Mouse (Mus musculus): Measurements from ENCODE around the gene Uqcrc1. TPM values are rescaled to one million over a fixed set of nuclear protein-coding genes. Genes with fewer than 3 reads are reported as not detected.

Gene Uqcrc1
- polyA plus RNA-seq, 1 experiment from 2014 or later: 707 TPM

DNA sequence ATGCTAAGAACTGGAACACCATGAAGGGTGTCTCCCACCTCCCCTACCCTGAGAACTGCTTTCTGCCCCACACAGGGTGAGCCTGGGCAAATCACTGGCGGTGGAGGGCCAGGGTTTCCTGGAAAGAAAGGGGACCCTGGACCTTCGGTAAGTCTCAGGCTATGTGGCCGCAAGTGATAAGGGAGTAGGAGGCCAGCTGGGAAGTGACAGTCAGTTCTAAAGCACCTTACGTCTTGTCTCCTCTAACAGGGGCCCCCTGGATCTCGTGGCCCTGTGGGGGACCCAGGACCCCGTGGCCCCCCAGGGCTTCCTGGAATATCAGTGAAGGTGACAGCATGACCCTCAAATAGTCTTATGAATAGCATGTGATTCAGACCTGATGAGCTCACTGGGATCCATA, 27.9 kb downstream of the Uqcrc1 start:
- Histone ChIP-seq H3K27ac (ENCODE audit: low read depth, low read length) (no peak overlapping the region), H3K9ac (ENCODE audit: low read depth, low read length) (no peak overlapping the region), H3K4me2 (no peak overlapping the region), H3K9me3 (replicated peaks; ENCODE audit: control insufficient read depth, low read length) (no peaks in the 10 kb centered on the region), H3K4me1 (ENCODE audit: control insufficient read depth, insufficient read depth, low read length) (no peaks in the 10 kb centered on the region), H3K4me3 (ENCODE audit: low read depth, low read length) (no peak overlapping the region), H3K36me3 (ENCODE audit: control insufficient read depth, insufficient read depth, low read length) (no peaks in the 10 kb centered on the region), H3K27me3 (ENCODE audit: control insufficient read depth, insufficient read depth, low read length) (peaks cover 5% of the 10 kb centered on the region; the same call in 1 of the 2 replicates)
- no peak for ATAC-seq (replicated peaks; ENCODE audit: insufficient number of reproducible peaks, low FRiP score, low TSS enrichment)
- WGBS (ENCODE audit: insufficient replicate concordance): 65% methylated on average over 6 of the region's 6 CpGs

DNA sequence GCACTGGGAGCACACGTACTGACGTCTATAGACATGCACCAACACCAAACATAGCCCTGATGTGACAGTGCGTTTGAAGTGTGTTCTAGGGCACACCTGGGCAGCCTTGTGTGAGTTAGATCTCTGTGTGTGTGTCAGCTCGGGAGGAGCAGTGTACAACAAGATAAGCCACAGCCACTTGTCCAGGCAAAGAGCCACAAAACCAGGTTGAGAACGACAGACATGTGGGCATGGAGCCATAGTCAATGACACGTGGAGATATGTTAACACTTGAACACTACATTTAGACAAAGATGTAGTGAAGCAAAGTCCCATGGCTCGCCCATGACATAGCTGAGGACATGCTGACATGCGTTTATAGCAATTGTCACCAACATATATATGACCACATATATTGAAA, 34.2 kb downstream of the Uqcrc1 start:
- H3K4me1 ChIP-seq (ENCODE audit: control insufficient read depth, insufficient read depth, low read length): no peaks in the 10 kb centered on the region
- H3K4me2 ChIP-seq: no peak overlapping the region
- no peaks in the 10 kb centered on the region for H3K36me3 ChIP-seq (ENCODE audit: control insufficient read depth, insufficient read depth, low read length)
- no peak overlapping the region for H3K9ac ChIP-seq (ENCODE audit: low read depth, low read length)
- no peak overlapping the region for H3K4me3 ChIP-seq (ENCODE audit: low read depth, low read length)
- H3K27me3 ChIP-seq (ENCODE audit: control insufficient read depth, insufficient read depth, low read length): no peaks in the 10 kb centered on the region
- ATAC-seq (replicated peaks; ENCODE audit: insufficient number of reproducible peaks, low FRiP score, low TSS enrichment): no peak
- WGBS (ENCODE audit: insufficient replicate concordance): 72% methylated on average over 8 of the region's 8 CpGs
- no peaks in the 10 kb centered on the region for H3K9me3 ChIP-seq (replicated peaks; ENCODE audit: control insufficient read depth, low read length)
- H3K27ac ChIP-seq (ENCODE audit: low read depth, low read length): no peak overlapping the region

DNA sequence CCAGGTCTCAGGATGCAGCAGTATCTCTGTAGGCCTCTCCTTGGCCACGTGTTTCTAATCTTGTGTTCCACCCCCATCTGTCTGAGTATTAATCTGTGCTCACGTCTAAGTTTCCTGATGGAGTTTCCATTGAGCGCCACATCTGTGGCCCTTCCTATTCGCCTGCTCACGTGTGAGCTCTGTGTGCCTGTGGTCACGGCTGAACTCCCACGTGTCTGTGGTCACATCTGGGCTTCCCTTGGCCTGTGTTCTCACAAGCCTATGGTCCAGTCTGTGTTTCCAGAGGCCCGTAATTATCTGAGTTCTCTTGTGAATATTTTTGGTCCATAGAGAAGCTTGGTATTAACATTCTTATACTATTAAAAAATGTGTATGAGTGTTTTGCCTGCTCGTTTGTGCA, 40.0 kb downstream of the Uqcrc1 start:
- Histone ChIP-seq H3K27me3 (ENCODE audit: control insufficient read depth, insufficient read depth, low read length) (no peaks in the 10 kb centered on the region), H3K4me2 (no peak overlapping the region), H3K9me3 (replicated peaks; ENCODE audit: control insufficient read depth, low read length) (no peaks in the 10 kb centered on the region), H3K4me3 (ENCODE audit: low read depth, low read length) (no peak overlapping the region), H3K4me1 (ENCODE audit: control insufficient read depth, insufficient read depth, low read length) (no peaks in the 10 kb centered on the region), H3K36me3 (ENCODE audit: control insufficient read depth, insufficient read depth, low read length) (no peaks in the 10 kb centered on the region), H3K9ac (ENCODE audit: low read depth, low read length) (no peak overlapping the region), H3K27ac (ENCODE audit: low read depth, low read length) (no peak overlapping the region)
- ATAC-seq (replicated peaks; ENCODE audit: insufficient number of reproducible peaks, low FRiP score, low TSS enrichment): no peak
- WGBS (ENCODE audit: insufficient replicate concordance): 73% methylated on average over 9 of the region's 9 CpGs

DNA sequence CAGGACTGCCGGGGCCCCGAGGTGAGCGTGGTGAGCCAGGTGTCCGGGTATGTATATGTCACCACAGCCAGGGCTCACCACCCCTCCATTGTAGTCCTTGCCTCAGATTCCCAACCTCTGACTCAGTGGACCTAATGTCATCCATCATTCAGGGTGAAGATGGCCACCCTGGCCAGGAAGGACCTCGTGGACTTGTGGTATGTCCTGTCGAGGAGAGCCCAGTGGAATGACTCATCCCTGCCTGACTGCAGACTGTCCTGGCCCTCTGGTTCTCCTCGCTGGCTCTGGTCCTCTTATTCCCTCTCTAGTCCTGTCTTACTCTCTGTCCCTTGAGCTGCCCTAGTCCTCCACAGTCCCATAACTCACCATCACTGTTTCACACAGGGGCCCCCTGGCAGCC, 41.5 kb downstream of the Uqcrc1 start:
- 71% methylated on average over 7 of the region's 7 CpGs for WGBS (ENCODE audit: insufficient replicate concordance)
- Histone ChIP-seq H3K4me1 (ENCODE audit: control insufficient read depth, insufficient read depth, low read length) (no peaks in the 10 kb centered on the region), H3K4me3 (ENCODE audit: low read depth, low read length) (no peak overlapping the region), H3K9me3 (replicated peaks; ENCODE audit: control insufficient read depth, low read length) (no peaks in the 10 kb centered on the region), H3K27me3 (ENCODE audit: control insufficient read depth, insufficient read depth, low read length) (no peaks in the 10 kb centered on the region), H3K36me3 (ENCODE audit: control insufficient read depth, insufficient read depth, low read length) (no peaks in the 10 kb centered on the region), H3K4me2 (no peak overlapping the region), H3K27ac (ENCODE audit: low read depth, low read length) (no peak overlapping the region), H3K9ac (ENCODE audit: low read depth, low read length) (no peak overlapping the region)
- ATAC-seq (replicated peaks; ENCODE audit: insufficient number of reproducible peaks, low FRiP score, low TSS enrichment): no peak

DNA sequence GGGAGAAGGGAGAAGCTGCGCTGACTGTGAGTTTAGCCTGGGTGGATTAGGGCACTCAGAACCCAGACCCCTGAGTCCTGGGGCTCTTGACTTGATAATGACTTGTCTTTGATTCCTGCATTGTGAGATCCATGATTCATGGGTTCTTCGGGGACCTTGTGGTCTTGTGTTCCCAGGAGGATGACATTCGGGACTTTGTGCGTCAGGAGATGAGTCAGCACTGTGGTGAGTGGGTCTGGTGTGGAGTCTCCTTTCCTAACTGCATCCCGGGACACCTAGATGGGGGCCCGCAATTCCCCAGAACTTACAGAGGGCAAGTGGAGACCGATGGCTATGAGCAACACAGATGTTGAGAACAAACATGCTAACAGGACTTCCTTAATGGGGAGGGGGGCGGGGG, 46.1 kb downstream of the Uqcrc1 start:
- Histone ChIP-seq H3K27ac (ENCODE audit: low read depth, low read length) (no peak overlapping the region), H3K36me3 (ENCODE audit: control insufficient read depth, insufficient read depth, low read length) (no peaks in the 10 kb centered on the region), H3K4me2 (no peak overlapping the region), H3K9ac (ENCODE audit: low read depth, low read length) (no peak overlapping the region), H3K9me3 (replicated peaks; ENCODE audit: control insufficient read depth, low read length) (no peaks in the 10 kb centered on the region), H3K4me3 (ENCODE audit: low read depth, low read length) (no peak overlapping the region), H3K4me1 (ENCODE audit: control insufficient read depth, insufficient read depth, low read length) (no peaks in the 10 kb centered on the region), H3K27me3 (ENCODE audit: control insufficient read depth, insufficient read depth, low read length) (no peaks in the 10 kb centered on the region)
- WGBS (ENCODE audit: insufficient replicate concordance): 78% methylated on average over 8 of the region's 8 CpGs
- ATAC-seq (replicated peaks; ENCODE audit: insufficient number of reproducible peaks, low FRiP score, low TSS enrichment): no peak

- no peak for ATAC-seq (replicated peaks; ENCODE audit: insufficient number of reproducible peaks, low FRiP score, low TSS enrichment)
- H3K4me1 ChIP-seq (ENCODE audit: control insufficient read depth, insufficient read depth, low read length): peaks cover 4% of the 10 kb centered on the region
- no peak overlapping the region for H3K4me3 ChIP-seq (ENCODE audit: low read depth, low read length)
- no peak overlapping the region for H3K4me2 ChIP-seq
- no peaks in the 10 kb centered on the region for H3K36me3 ChIP-seq (ENCODE audit: control insufficient read depth, insufficient read depth, low read length)
- no peaks in the 10 kb centered on the region for H3K9me3 ChIP-seq (replicated peaks; ENCODE audit: control insufficient read depth, low read length)
- no peaks in the 10 kb centered on the region for H3K27me3 ChIP-seq (ENCODE audit: control insufficient read depth, insufficient read depth, low read length)
- H3K27ac ChIP-seq (ENCODE audit: low read depth, low read length): no peak overlapping the region
- WGBS (ENCODE audit: insufficient replicate concordance): 63% methylated on average over 9 of the region's 9 CpGs
- no peak overlapping the region for H3K9ac ChIP-seq (ENCODE audit: low read depth, low read length)
These were observed 46.8 kb downstream of the Uqcrc1 start for GRCm38 (mm10) chr9:108983209-108983608.

- Histone ChIP-seq H3K27ac (ENCODE audit: low read depth, low read length) (no peak within 1 kb of the TSS), H3K4me1 (ENCODE audit: control insufficient read depth, insufficient read depth, low read length) (peaks cover 25% of the 10 kb centered on the region), H3K4me2 (no peak within 1 kb of the TSS), H3K9ac (ENCODE audit: low read depth, low read length) (no peak within 1 kb of the TSS), H3K9me3 (replicated peaks; ENCODE audit: control insufficient read depth, low read length) (no peaks in the 10 kb centered on the region), H3K36me3 (ENCODE audit: control insufficient read depth, insufficient read depth, low read length) (no peaks in the 10 kb centered on the region), H3K27me3 (ENCODE audit: control insufficient read depth, insufficient read depth, low read length) (no peaks in the 10 kb centered on the region), H3K4me3 (ENCODE audit: low read depth, low read length) (no peak within 1 kb of the TSS)
- no peak for ATAC-seq (replicated peaks; ENCODE audit: insufficient number of reproducible peaks, low FRiP score, low TSS enrichment)
- 83% methylated on average over 3 of the region's 4 CpGs for WGBS (ENCODE audit: insufficient replicate concordance)
These were observed 49.3 kb downstream of the Uqcrc1 start, which contains the start of gene Ucn2 for GRCm38 (mm10) chr9:108985710-108986109. Ucn2 (plus strand) TSS chr9:108986010.

- ATAC-seq (replicated peaks; ENCODE audit: insufficient number of reproducible peaks, low FRiP score, low TSS enrichment): no peak
- WGBS (ENCODE audit: insufficient replicate concordance): 18% methylated on average over 15 of the region's 15 CpGs
- H3K9ac ChIP-seq (ENCODE audit: low read depth, low read length): no peak overlapping the region
- peaks cover 27% of the 10 kb centered on the region for H3K4me1 ChIP-seq (ENCODE audit: control insufficient read depth, insufficient read depth, low read length)
- no peaks in the 10 kb centered on the region for H3K27me3 ChIP-seq (ENCODE audit: control insufficient read depth, insufficient read depth, low read length)
- no peaks in the 10 kb centered on the region for H3K36me3 ChIP-seq (ENCODE audit: control insufficient read depth, insufficient read depth, low read length)
- no peaks in the 10 kb centered on the region for H3K9me3 ChIP-seq (replicated peaks; ENCODE audit: control insufficient read depth, low read length)
- H3K4me3 ChIP-seq (ENCODE audit: low read depth, low read length): no peak overlapping the region
- H3K27ac ChIP-seq (ENCODE audit: low read depth, low read length): no peak overlapping the region
- H3K4me2 ChIP-seq: peak overlapping the region; percentile 25
These were observed 51.4 kb downstream of the Uqcrc1 start for GRCm38 (mm10) chr9:108987704-108988350.

DNA sequence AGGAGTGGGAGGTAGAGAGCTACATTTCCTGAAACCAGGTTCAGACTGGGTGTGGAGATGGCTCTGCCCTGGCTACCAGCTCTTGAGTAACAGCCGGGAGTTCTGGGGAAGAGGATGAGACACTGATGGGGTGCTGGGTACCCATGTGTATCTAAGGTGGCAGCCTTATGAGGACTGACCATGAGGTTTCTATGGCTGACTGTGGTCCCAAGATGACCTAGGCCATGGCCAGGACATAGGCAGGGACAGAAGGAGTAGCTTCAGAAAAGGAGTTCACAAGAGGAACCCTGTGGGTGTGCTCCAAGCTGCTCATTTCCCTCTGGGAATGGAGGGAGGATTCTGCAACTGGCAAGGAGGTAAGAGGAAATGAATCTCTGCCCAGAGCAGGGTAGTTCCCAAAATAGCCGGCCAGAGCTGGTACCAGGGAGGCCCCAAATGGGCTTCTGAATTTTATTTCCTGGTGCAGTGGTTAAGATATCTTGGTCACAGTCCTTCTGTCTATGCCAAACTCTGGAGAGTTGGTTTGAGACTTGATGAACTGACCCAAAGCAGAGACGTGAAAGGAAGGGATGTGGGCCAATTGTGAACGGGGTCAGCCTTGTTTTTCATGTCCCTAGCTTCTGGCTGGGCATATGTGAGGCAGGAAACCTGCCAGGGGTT, 53.5 kb downstream of the Uqcrc1 start:
- H3K36me3 ChIP-seq (ENCODE audit: control insufficient read depth, insufficient read depth, low read length): no peaks in the 10 kb centered on the region
- no peak for ATAC-seq (replicated peaks; ENCODE audit: insufficient number of reproducible peaks, low FRiP score, low TSS enrichment)
- H3K4me1 ChIP-seq (ENCODE audit: control insufficient read depth, insufficient read depth, low read length): peaks cover 27% of the 10 kb centered on the region
- H3K27ac ChIP-seq (ENCODE audit: low read depth, low read length): no peak overlapping the region
- 0 out of 2 replicates have a peak overlapping the region, but pooled peaks have one; percentile 16 for H3K9ac ChIP-seq (ENCODE audit: low read depth, low read length)
- no peak overlapping the region for H3K4me3 ChIP-seq (ENCODE audit: low read depth, low read length)
- H3K9me3 ChIP-seq (replicated peaks; ENCODE audit: control insufficient read depth, low read length): no peaks in the 10 kb centered on the region
- H3K27me3 ChIP-seq (ENCODE audit: control insufficient read depth, insufficient read depth, low read length): no peaks in the 10 kb centered on the region
- WGBS (ENCODE audit: insufficient replicate concordance): 75% methylated on average over 4 of the region's 4 CpGs
- H3K4me2 ChIP-seq: no peak overlapping the region; the same call in 1 of the 2 replicates
